Mouse (Mus musculus) heart, postnatal 25 days (tissue): ENCODE results near the gene Mettl17. TPM values are rescaled to one million over a fixed set of nuclear protein-coding genes. Genes with fewer than 3 reads are reported as not detected.

Experiments
- DNase-seq: peaks from one replicate; pipeline ENCODE4 v3.0.0; 2022; ENCODE audit warnings: low spot score
- intact Hi-C: fragments of 180-260 bp; cut with DNase I; formaldehyde crosslinking; loops from one replicate; pipeline ENCODE4 v1.15.1; 2025
- total RNA-seq, 2 experiments: library from RNA; stranded (reverse); gene quantifications; 2 replicates each; pipeline ENCODE4 v1.2.3; 2021

Gene Mettl17
- total RNA-seq, 2 experiments from 2014 or later, result 19.8 to 20.9 TPM

DNA sequence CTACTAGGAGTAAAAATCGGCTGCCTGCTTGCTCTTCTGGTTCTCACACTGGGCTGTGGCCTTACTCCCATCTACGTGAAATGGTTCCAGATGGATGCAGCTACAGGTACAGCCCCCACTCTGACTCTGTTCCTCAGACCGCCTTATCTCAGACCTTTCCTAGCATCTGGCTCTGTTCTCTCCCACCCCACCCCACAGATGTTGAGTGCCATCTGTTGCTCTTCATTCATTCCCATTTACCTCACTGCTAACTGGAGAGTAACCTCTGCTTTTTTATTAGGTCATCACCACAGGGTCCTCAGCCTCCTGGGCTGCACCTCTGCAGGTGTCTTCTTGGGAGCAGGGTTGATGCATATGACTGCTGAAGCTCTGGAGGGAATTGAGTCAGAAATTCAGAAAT, 9.2 kb downstream of the Mettl17 start:
- no peak for DNase-seq
- intact Hi-C loops, result no loop called here

DNA sequence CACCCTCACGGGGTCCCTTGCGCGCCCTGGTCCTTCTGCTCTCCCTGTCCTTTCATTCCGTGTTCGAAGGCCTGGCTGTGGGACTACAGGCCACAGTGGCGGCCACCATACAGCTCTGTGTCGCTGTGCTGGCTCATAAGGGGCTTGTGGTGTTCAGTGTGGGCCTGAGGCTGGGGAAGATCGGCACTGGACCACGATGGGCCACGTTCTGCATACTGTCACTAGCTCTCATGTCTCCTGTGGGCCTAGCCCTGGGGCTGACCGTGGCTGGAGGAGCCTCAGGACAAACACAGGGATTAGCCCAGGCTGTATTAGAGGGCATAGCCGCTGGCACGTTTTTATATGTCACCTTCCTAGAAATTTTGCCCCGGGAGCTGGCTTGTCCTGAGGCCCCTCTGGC, 10.4 kb downstream of the Mettl17 start:
- intact Hi-C loops, result no loop called here
- no peak for DNase-seq

DNA sequence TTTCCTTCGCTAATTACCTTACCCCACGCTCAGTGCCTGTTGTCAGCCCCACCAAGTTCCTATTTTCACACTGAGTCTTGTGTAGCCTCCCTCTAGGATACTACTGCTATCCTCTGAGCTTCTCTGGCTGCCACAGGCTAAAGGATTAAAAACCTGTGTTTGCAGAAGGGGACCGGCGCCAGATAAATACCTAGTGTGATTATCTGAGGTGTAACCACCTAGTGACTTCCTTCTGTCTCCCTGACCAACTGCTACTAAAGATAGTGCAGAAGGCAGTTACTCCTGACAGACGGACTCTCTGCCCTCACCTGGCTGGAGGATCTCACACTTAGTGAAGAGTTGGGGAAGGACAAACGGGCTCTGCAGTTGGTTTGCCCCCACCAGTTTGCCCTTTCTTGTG, 11.4 kb downstream of the Mettl17 start:
- DNase-seq, result no peak
- intact Hi-C loops, result no loop called here

DNA sequence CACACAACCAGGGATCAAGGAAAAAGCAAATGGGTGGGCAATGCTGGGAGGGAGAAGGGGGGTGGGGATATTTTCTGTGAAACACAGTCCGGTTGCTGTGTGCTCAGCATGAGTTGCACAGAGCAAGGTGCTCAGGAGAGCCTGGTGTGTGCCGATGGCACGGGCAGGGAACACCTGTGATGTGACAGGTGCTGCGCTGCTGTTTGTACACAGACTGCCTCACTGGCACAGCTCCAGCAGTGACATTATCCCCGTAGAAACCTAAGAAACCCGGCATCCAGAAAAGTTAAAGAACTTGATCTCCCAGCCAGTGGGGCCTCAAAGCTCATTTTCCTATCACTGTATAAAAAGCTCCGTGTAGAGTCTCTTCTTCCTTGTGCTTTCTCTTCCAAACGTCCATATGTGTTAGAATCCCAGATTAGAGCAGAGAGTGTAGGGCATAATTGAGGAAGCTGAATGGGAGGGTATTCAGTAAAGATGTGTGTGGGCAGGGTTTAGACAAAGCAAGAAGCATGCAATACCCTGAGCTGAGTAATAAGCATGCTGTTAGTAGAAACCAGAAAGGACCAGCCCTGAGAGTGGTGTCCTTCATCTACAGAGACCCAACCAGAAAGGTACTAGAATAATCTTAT, 12.0 kb downstream of the Mettl17 start:
- intact Hi-C loops, result no loop called here
- no peak for DNase-seq

DNA sequence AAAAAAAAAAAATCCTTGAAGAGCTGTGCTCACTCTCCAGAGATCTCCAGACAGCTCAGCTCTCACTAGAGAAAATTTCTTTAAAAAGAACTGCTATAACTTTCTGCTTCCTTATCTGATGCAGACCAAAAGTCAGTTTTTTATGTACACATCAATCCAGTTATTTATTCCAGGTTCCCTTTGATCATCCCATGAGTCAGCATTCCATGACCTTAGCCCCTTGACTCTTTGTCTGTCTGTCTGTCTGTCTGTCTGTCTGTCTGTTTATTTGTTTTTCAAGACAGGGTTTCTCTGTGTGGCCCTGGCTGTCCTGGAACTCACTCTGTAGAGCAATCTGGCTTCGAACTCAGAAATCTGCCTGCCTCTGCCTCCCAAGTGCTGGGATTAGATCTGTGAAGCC, 14.7 kb downstream of the Mettl17 start:
- intact Hi-C loops, result no loop called here
- no peak for DNase-seq

DNA sequence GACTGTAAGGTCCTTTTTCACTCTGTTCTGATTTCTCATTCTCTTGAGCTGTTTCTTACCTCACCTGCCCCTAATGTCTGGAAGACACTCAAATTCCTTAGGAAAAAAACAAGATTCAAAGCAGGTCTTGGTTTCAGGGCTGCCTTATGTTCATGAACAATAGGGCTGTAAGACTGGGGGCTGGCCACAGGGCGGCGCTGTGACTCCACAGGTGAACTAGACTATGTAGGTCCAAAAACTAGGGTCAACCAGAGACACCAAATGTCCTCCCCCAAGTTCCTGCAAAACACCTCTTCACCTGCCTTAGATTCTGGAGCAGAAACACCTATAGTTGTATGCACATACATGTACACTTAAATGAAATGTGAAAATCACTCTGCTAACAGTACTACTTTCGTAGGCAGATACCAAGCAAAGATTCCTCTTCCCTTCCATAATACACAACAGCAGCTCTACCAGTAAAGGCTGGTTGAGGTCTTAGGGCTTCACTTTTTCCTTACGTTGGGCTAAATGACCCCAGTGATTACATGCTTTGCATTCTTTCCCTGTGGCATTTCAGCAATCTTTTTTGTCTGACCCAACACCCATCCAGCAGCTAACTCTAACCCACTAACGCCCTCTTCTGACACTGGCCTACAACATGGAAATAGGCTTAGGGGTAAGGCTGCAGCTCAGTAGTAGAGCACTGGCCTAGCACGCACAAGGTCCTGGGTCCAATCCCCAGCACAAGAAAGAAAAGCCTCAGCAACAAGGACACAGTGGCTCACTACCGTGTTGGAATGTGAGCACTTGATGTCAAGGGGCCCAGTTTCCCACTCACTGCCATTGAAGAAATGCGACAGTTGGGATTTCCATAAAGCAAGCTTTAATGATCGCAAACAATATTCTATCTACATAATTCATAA, 18.4 kb downstream of the Mettl17 start:
- peak; percentile 27 for DNase-seq
- intact Hi-C loops, result loop anchor here (1.0 to 2.0 kb wide), 4 partner anchors 28 to 120 kb away; no protein-coding TSS in a partner anchor

DNA sequence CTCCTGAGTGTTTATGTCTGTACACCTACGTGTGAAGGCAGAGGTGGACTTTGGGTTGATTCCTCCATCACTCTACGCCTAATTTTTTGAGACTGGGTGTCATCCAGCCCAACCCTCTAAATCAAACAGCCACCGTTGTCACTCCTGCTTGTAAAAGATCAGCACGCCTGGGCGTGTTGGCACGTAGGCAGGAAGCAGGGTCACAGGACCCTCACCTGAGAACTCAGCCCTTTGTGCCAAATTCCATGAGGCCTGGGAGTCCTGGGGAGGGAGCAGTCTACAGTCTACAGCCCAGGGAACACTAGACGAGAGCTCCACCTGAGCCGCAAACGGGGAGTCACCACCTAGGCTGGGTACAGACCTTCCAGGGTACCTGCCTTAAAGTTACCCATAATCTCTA, 19.1 kb downstream of the Mettl17 start:
- no peak for DNase-seq

DNA sequence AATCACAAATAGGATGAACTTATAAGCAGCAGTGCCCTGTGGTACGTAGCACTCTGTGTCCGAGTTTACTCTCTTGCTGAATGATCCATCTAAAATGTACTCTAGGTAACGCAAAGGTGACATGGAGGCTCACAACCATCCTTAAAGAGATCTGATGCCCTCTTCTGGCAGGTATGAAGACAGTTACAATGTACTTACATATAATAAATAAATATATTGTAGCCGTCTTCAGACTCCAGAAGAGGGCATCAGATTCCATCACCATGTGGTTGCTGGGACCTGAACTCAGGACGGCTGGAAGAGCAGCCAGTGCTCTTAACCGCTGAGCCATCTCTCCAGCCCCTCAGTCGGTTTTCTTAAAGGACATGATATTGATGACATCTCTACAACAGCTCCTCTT, 20.1 kb downstream of the Mettl17 start:
- intact Hi-C loops, result no loop called here
- DNase-seq, result no peak

More for the DNA sequence above, 19.1 kb downstream of the Mettl17 start:
- intact Hi-C loops, result loop anchor here (2.0 kb wide), 3 partner anchors 93 to 119 kb away; no protein-coding TSS in a partner anchor

DNA sequence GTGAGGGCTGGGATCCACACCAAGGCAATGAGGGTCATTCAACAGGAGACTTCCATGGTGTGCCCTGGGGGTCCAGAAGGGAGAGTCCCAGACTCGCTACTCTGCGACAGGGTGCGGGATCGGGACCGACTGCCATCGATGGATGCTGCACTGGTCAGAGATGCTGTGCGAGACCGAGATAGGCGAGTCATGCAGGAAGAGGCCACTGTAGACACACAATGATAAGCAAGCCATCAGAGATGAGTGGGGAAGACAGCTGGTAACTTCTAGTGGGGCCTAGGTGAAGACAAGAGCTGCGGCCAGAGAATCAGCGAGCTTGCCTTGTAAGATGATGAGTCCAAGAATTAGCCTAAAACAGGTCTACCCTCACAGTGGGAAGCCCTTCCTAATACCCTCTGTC, 21.5 kb downstream of the Mettl17 start:
- intact Hi-C loops, result no loop called here
- no peak for DNase-seq

DNA sequence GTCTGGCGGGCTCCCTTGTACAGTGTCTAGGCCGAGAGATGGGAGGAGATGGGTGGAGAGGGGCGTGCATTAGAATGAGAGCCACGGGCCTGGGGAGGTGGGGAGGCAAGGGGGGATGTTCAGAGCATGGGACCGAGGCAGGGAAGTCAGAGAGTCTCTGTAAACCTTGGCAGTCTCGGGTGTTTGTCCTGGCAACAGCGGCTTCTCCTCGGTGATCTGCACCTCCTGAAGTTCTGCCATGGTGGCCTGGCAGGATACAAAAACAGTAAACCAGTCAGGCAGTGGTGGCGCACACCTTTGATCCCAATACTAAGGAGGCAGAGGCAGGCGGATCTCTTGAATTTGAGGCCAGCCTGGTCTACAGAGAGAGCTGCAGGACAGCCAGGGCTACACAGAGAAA, 26.7 kb downstream of the Mettl17 start:
- intact Hi-C loops, result no loop called here
- no peak for DNase-seq

DNA sequence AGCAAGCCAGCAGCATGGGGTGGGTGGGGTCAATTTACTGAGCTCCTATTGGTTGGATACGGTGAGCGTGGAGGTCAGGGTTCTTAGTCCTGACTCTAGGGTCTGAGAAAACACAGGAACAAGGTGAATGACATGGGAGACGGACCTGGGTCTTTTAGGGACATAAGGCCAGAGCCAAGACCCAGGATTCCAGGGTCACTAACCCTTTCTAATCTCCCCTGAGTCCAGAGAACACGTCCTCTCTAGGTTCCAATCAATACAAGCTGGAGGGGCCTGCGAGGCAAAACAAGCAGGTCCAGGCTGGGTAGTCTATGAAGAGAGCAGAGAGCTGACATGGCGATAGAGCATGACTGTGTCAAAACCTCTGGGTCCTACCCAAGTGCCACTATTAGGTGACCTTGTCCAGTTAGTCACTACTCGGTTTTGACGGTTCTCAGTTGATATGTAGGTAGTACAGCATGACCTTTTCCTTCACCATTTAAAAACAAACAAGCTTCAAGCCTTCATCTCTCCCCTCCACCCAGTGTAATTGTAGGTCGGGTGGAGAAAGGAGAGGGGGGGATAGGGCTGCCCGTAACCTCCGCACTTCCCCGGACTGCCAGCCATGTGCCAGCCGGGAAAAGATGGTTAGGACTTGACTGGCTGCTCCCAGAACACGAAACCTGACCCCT, 27.9 kb downstream of the Mettl17 start:
- no peak for DNase-seq
- intact Hi-C loops, result no loop called here

DNA sequence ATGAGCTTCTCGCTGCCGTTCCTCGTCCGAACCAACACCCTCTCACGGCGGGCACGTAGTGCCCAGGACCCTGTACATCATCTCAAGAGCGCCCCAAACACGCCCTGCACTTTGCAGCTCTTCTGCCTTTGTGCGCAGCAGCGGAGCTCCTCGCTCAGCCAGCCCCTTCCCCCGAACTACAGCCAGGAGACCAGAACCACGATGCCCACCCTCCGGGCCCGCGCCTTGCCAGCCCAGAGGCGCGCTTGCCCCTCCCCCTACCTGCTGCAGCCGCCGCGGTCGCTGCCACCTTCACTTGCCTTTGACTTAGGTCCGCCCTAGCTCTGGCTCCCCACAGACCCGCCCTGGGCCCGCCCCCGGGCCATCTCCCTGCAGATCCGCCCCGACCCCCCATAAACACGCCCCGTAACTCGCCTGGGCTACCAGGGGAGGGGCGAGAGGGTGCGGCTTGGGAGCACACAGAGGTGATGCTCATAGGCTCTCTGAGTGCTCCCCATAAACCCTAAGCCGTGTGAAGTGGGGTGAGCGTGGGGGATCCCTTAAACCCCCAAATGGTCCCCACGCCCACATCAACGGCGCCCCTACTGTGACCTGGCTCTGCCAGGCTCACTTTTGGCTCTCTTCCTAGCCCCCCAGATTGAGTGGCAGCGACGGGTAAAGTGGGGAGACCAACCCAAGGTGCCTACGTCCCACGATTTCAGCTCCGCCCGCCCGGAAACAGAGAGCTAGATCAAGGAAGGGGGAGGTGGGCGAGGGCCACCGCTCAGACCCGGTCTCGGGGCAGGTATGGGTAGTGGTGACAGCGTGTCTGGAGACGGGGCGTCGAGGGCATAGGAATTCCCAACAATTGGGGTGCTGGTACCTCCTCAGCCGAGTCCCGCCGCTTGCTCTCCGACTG, 28.7 kb downstream of the Mettl17 start:
- peak; percentile 83 for DNase-seq
- intact Hi-C loops, result no loop called here

DNA sequence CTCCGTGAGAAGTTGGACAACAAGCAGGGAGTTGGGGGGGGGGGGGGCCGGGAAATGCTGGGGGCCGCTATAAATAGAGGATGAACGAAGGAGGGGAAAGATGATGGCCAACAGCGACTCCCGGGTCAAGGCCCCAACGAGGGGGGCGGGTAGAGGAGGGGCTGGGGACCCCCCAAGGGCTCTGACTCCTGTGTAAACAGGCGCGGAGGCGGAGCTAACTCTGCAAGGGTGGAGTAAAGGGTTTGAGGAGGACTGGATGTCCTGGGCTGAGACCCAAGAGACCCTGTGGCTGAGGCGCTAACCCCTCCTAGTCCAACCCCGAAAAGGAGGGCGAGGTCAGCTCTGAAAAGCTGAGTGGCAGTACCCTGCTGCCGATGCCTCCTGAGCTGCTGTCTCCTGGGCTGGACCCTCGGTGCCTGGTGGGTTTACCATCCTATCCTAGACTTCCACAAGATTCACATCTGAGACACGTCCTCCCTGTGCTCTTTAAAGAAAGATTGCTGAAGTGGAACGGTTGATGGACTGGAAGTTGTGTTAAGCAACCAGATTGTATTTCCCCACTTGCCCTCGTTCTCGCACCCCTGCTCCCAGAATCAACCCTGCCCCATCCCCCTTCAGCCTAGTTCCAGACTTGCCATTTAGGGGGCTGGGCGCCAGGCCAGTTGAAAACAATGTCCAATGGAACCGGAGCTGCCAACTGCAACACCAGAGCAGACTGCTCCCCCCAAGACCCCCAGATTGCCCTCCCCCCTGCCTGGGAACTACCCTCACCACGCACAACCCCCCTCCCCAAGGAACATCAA, 29.5 kb downstream of the Mettl17 start, which contains the start of gene Ndrg2:
Ndrg2 (minus strand) TSS at position 199 of the 803 bp plus-strand sequence.
- peak; percentile 89 for DNase-seq
- intact Hi-C loops, result no loop called here

DNA sequence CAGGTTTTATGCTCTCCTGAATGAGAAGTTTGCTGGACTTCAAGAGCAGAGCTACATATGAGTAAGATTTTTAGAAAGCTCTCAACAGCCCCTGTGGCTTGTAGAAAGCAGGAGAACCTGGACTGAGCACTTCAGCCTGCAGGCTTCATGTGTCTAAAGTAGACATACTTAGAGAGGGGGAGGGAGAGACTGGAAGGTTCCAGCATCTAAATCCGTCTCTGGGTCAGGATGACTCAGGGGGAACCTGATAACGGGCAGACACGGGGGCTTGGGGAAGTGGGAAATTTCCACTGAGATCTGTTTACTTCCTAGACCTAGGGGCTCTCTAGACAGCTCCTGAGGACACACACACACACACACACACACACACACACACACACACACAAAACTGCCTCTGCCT, 30.4 kb downstream of the Mettl17 start:
- DNase-seq, result no peak
- intact Hi-C loops, result no loop called here

DNA sequence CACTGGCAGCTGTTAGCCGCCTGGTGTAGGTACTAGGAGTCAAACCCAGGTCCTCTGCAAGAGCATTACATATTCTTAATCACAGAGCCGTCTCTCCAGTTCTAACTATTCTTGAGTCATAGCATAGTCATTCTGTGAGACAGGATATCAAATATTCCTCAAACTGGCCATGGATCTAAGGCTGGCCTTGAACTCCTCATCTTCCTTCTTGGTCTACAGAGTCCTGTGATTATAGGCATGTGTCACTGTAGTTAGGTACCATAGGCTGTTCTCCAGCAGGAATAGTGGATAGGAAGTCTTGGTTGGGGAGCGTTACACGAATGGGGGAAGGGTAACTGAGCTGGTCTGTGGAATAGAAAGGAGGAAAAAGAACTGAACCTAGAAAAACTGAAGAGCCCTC, 31.9 kb downstream of the Mettl17 start:
- intact Hi-C loops, result no loop called here
- no peak for DNase-seq

DNA sequence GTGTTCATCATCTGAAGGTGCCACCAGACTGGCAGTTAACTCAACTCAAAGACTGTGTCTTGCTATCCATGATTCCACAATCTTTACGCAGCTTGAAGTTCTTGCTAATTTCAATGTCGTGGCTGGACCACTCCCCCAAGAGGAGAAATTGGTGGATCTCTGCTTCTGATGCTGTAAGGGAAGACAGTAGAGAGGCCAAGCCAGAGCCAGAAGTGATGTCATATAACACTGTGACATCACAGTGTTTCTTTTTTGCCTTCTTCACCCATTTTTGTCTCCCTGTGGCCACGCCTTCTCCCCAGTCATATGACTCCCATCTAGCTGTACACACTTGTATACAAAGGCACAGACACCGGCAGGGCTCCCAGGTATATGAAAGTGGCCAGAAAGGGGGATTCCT, 33.5 kb downstream of the Mettl17 start, which contains the start of gene Tppp2:
Tppp2 (plus strand) TSS at position 301 of the 400 bp plus-strand sequence.
- intact Hi-C loops, result no loop called here

DNA sequence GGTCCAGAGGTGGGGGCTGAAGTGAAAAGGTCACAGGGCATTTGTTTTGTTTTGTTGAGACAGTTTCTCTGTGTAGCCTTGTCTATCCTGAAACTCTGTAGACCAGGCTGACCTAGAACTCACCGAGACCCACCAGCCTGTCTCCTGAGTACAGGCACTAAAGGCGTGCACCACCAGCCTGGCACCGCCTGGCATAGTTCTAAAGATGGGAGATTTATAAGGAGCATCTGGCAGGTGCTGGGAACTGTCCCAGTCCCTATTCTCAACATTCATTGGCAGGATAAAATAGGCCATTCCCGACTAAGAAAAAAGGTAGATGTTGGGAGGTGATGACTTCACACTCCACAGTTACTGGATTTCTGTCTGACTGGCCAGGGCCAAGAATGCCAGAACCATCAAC, 34.3 kb downstream of the Mettl17 start:
- no peak for DNase-seq
- intact Hi-C loops, result no loop called here

More for the DNA sequence above, 33.5 kb downstream of the Mettl17 start, which contains the start of gene Tppp2:
- DNase-seq, result no peak

DNA sequence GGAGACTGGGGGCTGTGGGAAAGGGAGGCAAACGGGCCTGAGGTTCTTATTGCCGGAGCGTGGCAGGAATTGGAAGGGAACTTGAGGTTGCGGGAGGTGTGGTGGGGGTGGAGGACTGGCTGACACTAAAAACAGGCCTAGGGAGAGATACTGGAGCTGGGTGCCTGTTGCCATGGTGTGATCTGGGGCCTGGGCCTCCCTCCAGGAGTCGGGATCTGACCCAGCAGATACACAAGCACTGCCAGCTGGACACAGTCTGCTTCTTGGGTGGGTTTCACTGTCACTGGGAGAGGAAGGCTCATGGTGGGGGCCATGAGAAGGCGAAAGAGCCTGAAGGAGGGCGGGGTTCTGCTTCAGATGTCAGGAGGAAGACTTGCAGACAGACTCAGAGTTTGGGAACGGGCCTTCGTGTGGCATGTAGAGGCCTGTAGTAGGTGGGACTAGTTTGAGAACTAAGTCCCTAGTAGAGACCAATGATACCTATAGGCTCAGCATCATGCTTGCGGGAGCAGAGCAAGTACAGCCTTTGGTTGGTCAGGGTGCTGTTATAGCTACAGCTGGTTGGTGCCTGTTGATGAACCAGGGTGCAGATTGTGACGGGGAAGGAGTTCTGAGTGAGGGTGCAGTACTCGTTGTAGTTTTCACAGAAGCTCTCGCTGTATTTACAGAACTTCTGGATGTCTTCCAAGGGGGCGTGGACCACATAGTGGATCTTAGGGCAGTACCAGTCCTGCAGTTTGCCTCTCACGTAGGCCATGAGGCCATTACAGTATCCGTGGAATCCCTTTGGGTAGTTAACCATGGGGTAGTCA, 37.3 kb downstream of the Mettl17 start:
- intact Hi-C loops, result no loop called here
- peak; percentile 67 for DNase-seq
